Mouse (Mus musculus) kidney, adult 2 months (tissue): ENCODE data around the gene Gabarap. TPM values are rescaled to one million over a fixed set of nuclear protein-coding genes. Genes with fewer than 3 reads are reported as not detected.

Experiments used
- DNase-seq: peaks from one replicate; pipeline ENCODE4 v3.0.0; 2021
- H3K27ac ChIP-seq: fragments of 200-500 bp; 2 replicates; pipeline ENCODE4 v1.5.1; 2012; ENCODE audit warnings: low read depth, low read length, control low read depth, inconsistent platforms; ENCODE audit not compliant: insufficient read depth
- H3K27me3 ChIP-seq: fragments of 200-500 bp; replicated peaks from 2 replicates; pipeline ENCODE4 v1.6.1; 2012; ENCODE audit warnings: mild to moderate bottlenecking, moderate library complexity, low read length, inconsistent platforms; ENCODE audit not compliant: control insufficient read depth, insufficient read depth
- H3K36me3 ChIP-seq: fragments of 200-500 bp; 2 replicates; pipeline ENCODE4 v1.6.1; 2012; ENCODE audit warnings: mild to moderate bottlenecking, moderate library complexity, low read length, inconsistent platforms; ENCODE audit not compliant: control insufficient read depth, insufficient read depth
- H3K4me1 ChIP-seq: fragments of 200-500 bp; 2 replicates; pipeline ENCODE4 v1.6.1; 2011; ENCODE audit warnings: low read length; ENCODE audit not compliant: control insufficient read depth, insufficient read depth
- H3K4me3 ChIP-seq: fragments of 200-500 bp; 2 replicates; pipeline ENCODE4 v1.5.1; 2011; ENCODE audit warnings: mild to moderate bottlenecking, low read depth, low read length, control low read depth; ENCODE audit not compliant: insufficient read depth
- CTCF ChIP-seq: fragments of 200-500 bp; conservative IDR thresholded peaks from 2 replicates; pipeline ENCODE4 v1.5.1; 2011; ENCODE audit warnings: low read depth, mild to moderate bottlenecking, control low read depth, low read length, moderate library complexity, mixed read lengths; ENCODE audit not compliant: insufficient read depth, insufficient read length
- POLR2A ChIP-seq: fragments of 200-500 bp; IDR thresholded peaks from one replicate; pipeline ENCODE4 v1.6.1; 2011; ENCODE audit warnings: low read depth, low read length, control low read depth
- WGBS: fragments of 180-500 bp; shearing (Covaris S2); methylation state at CpG from one replicate; pipeline ENCODE4 v1.1.7; 2018; 5-methylcytosine and 5-hydroxymethylcytosine counted together
- polyA plus RNA-seq: library from polyadenylated mRNA; depleted of rRNA; stranded (reverse); fragments of >200 nt; gene quantifications from 2 replicates; pipeline ENCODE4 v1.2.3, GENCODE M21; 2012; rRNA removed

The Gabarap gene
- polyA plus RNA-seq, 1 experiment: 1,018 TPM

DNA sequence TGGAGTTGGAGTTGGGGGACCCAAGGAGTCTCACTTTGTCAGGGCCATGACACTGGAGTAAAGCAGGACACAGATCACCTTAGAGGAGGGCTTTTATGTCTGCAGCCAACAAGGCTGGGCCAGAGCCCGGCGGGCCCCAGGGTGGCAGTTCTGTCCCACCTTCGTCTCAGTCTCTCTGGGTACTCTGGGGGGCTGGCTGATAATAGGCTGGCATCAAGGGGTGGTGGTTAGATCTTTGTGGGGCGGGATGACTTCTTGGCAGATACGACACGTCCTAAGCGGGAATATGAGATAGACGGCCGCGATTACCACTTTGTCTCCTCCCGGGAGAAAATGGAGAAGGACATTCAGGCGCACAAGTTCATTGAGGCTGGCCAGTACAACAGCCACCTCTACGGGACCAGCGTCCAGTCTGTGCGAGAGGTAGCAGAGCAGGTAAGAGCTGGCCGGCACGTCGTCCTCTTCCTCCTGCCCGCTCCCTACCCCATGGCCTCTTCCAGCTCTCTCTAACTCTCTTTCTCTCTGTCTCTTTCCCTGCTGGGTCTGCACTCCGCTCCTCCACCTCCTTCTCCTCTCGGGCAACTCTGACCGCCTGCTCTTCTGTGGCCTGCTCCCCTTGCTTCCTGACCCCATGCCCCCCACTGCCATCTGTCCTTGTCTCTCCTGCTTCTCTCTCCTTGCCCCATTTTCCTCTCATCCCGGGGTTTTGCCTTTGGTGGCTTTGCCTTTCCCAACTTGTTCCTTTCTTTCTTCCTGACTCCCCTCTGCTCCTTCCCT lies 51.6 kb downstream of the Gabarap start:
- no peaks in the 10 kb centered on the region for H3K27me3 ChIP-seq
- TF ChIP-seq CTCF: no peak
- no peak for TF ChIP-seq POLR2A
- H3K27ac ChIP-seq: no peak overlapping the region
- no peak for DNase-seq
- H3K36me3 ChIP-seq: no peaks in the 10 kb centered on the region
- no peak overlapping the region for H3K4me3 ChIP-seq
- 89% methylated on average over 23 of the region's 23 CpGs for WGBS
- no peaks in the 10 kb centered on the region for H3K4me1 ChIP-seq

DNA sequence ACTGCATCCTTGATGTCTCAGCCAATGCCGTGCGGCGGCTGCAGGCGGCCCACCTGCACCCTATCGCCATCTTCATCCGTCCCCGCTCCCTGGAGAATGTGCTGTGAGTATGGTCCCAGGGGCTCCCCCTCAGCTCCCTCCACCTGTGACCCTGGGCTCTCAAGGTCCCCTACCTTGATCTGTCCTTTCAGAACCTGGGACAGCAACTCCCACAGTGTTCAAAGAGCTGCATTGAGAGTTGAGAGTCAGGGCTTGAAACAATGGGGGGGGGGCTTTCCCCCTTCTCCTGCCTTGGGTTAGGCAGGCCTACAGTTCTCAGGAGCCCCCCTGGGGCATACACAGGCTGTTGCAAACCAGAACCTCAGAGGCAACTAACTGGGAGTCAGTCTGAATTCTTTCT lies 52.7 kb downstream of the Gabarap start:
- TF ChIP-seq POLR2A (no peak), CTCF (no peak)

More for the DNA sequence above, 52.7 kb downstream of the Gabarap start:
- WGBS: 90% methylated on average over 7 of the region's 7 CpGs
- no peaks in the 10 kb centered on the region for H3K36me3 ChIP-seq
- H3K4me1 ChIP-seq: no peaks in the 10 kb centered on the region
- no peak overlapping the region for H3K27ac ChIP-seq
- DNase-seq: no peak
- no peak overlapping the region for H3K4me3 ChIP-seq
- H3K27me3 ChIP-seq: no peaks in the 10 kb centered on the region

Other genes starting within 250 kb of the Gabarap start
- 25.3 and 37.8 TPM in 2 replicates for gene Polr2a, start 232.5 kb upstream of the Gabarap start, polyA plus RNA-seq
- 0.05 and 0.10 TPM in 2 replicates for gene Slc35g3, start 229.2 kb upstream of the Gabarap start, polyA plus RNA-seq
- gene Zbtb4, start 225.2 kb upstream of the Gabarap start, polyA plus RNA-seq: 22.3 and 24.4 TPM in 2 replicates
- 11.9 and 14.3 TPM in 2 replicates for gene Chrnb1, start 195.2 kb upstream of the Gabarap start, polyA plus RNA-seq
- 2.6 and 3.3 TPM in 2 replicates for gene Fgf11, start 189.3 kb upstream of the Gabarap start, polyA plus RNA-seq
- gene Tmem102, start 185.5 kb upstream of the Gabarap start, polyA plus RNA-seq: 19.2 and 22.4 TPM in 2 replicates
- gene Gm39566, start 175.8 kb upstream of the Gabarap start, polyA plus RNA-seq: 0.02 and 0.04 TPM in 2 replicates
- gene Spem2, start 172.7 kb upstream of the Gabarap start, polyA plus RNA-seq: 0.20 and 0.26 TPM in 2 replicates
- 0.28 and 0.38 TPM in 2 replicates for gene Spem1, start 169.0 kb upstream of the Gabarap start, polyA plus RNA-seq
- 6.4 and 7.8 TPM in 2 replicates for gene Nlgn2, start 153.4 kb upstream of the Gabarap start, polyA plus RNA-seq
- 513 and 551 TPM in 2 replicates for gene Tmem256, start 152.6 kb upstream of the Gabarap start, polyA plus RNA-seq
- 57.1 and 63.9 TPM in 2 replicates for gene Plscr3, start 144.8 kb upstream of the Gabarap start, polyA plus RNA-seq
- 7.9 and 9.3 TPM in 2 replicates for gene Tnk1, start 132.4 kb upstream of the Gabarap start, polyA plus RNA-seq
- not detected in 2 replicates for gene Tmem95, start 113.1 kb upstream of the Gabarap start, polyA plus RNA-seq
- gene Kctd11, start 109.7 kb upstream of the Gabarap start, polyA plus RNA-seq: 4.8 TPM in 2 replicates
- gene Acap1, start 95.6 kb upstream of the Gabarap start, polyA plus RNA-seq: 1.7 and 6.1 TPM in 2 replicates
- 0.94 and 0.99 TPM in 2 replicates for gene 2810408A11Rik, start 90.2 kb upstream of the Gabarap start, polyA plus RNA-seq
- gene Neurl4, start 90.1 kb upstream of the Gabarap start, polyA plus RNA-seq: 72.0 and 80.1 TPM in 2 replicates
- 72.9 and 75.5 TPM in 2 replicates for gene Gps2, start 77.3 kb upstream of the Gabarap start, polyA plus RNA-seq
- 465 and 575 TPM in 2 replicates for gene Eif5a, start 69.2 kb upstream of the Gabarap start, polyA plus RNA-seq
- gene Ybx2, start 55.3 kb upstream of the Gabarap start, polyA plus RNA-seq: 60.5 and 71.7 TPM in 2 replicates
- gene Slc2a4, start 43.0 kb upstream of the Gabarap start, polyA plus RNA-seq: 74.2 and 78.6 TPM in 2 replicates
- gene Cldn7, start 26.4 kb upstream of the Gabarap start, polyA plus RNA-seq: 39.2 and 40.0 TPM in 2 replicates
- 84.4 and 104 TPM in 2 replicates for gene Ctdnep1, start 10.0 kb upstream of the Gabarap start, polyA plus RNA-seq
- 66.3 and 68.4 TPM in 2 replicates for gene Elp5, start 8.6 kb upstream of the Gabarap start, polyA plus RNA-seq
- gene Phf23, start 4.6 kb downstream of the Gabarap start, polyA plus RNA-seq: 16.0 and 21.4 TPM in 2 replicates
- gene Dvl2, start 9.5 kb downstream of the Gabarap start, polyA plus RNA-seq: 8.5 and 9.6 TPM in 2 replicates
- gene Acadvl, start 24.3 kb downstream of the Gabarap start, polyA plus RNA-seq: 249 and 308 TPM in 2 replicates
- 8.1 and 8.3 TPM in 2 replicates for gene Dlg4, start 25.8 kb downstream of the Gabarap start, polyA plus RNA-seq
- gene Asgr1, start 62.9 kb downstream of the Gabarap start, polyA plus RNA-seq: 0.25 and 0.41 TPM in 2 replicates
- gene Asgr2, start 101.5 kb downstream of the Gabarap start, polyA plus RNA-seq: 0.27 and 0.41 TPM in 2 replicates
- gene Mgl2, start 139.2 kb downstream of the Gabarap start, polyA plus RNA-seq: 5.0 and 6.2 TPM in 2 replicates
- 3.1 and 4.0 TPM in 2 replicates for gene Clec10a, start 165.1 kb downstream of the Gabarap start, polyA plus RNA-seq
- gene Slc16a11, start 221.6 kb downstream of the Gabarap start, polyA plus RNA-seq: 36.4 and 56.5 TPM in 2 replicates
- 44.0 and 48.8 TPM in 2 replicates for gene Slc16a13, start 229.9 kb downstream of the Gabarap start, polyA plus RNA-seq
- gene Bcl6b, start 238.7 kb downstream of the Gabarap start, polyA plus RNA-seq: 7.9 and 8.8 TPM in 2 replicates
- 73.6 and 78.9 TPM in 2 replicates for gene 0610010K14Rik, start 246.8 kb downstream of the Gabarap start, polyA plus RNA-seq
- gene Gm21988, start 248.7 kb downstream of the Gabarap start, polyA plus RNA-seq: 13.9 and 15.8 TPM in 2 replicates
- gene Rnasek, start 248.7 kb downstream of the Gabarap start, polyA plus RNA-seq: 457 and 485 TPM in 2 replicates